Mouse (Mus musculus): ENCODE data around the gene Gigyf1. TPM values are rescaled to one million over a fixed set of nuclear protein-coding genes. Genes with fewer than 3 reads are reported as not detected.

Gigyf1 gene
- polyA plus RNA-seq, 1 experiment, result 42.0 TPM

DNA sequence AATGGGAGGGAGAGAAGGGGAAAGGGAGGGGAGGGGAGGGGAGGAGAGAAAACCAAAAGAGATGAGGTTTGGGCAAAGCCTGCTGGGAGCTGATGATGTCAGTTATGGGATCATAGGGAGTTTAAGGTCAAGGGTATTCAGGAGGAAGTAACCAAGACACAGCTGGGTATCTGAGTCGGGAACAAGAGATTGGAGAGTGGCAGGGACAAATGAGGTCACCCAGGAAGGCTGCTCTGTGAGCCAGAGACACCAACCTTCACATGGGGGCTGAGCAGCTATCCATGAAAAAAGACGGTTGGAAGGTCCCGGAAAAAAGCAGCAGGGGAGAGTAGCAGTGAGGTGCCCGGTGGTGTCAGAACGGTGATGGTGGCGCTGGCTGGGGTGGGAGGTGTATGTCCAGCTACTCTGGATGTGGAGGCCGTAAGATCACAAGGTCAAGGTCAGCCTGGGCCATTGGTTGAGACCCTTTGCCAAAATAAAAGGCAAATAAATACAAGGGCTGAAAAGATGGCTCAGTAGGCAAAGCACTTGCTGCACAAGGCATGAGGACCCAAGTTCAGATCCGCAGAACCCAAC lies 50.0 kb downstream of the Gigyf1 start:
- Histone ChIP-seq H3K4me1 (ENCODE audit: control insufficient read depth, insufficient read depth, low read length) (peaks cover 14% of the 10 kb centered on the region), H3K4me3 (ENCODE audit: insufficient read depth, low read length) (no peak overlapping the region)
- TF ChIP-seq CTCF (IDR thresholded peaks at IDR 0.05; ENCODE audit: low read depth, low read length) (no peak), POLR2A (IDR thresholded peaks at IDR 0.05; ENCODE audit: borderline replicate concordance, low read depth, low read length) (no peak)

DNA sequence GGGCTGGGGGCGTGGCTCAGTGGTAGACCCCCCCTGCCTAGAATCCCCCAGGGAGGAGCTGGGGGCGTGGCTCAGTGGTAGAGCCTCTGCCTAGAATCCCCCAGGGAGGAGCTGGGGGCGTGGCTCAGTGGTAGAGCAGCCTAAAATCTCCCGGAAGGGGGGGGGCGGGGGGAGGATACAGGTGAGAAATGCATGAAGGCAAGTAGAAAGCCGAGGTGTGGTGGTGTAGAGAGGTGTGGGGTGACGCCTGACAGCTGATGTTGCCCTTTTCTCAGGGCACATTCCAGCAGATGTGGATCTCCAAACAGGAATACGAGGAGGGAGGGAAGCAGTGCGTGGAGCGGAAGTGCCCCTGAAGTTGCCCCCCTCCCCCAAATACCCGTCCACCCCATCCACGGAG lies 50.7 kb downstream of the Gigyf1 start:
- Histone ChIP-seq H3K4me3 (ENCODE audit: insufficient read depth, low read length) (no peak overlapping the region), H3K4me1 (ENCODE audit: control insufficient read depth, insufficient read depth, low read length) (peaks cover 14% of the 10 kb centered on the region), H3K27ac (ENCODE audit: insufficient read depth, low read depth, low read length) (no peak overlapping the region)
- TF ChIP-seq CTCF (IDR thresholded peaks at IDR 0.05; ENCODE audit: low read depth, low read length), result no peak
- TF ChIP-seq POLR2A (IDR thresholded peaks at IDR 0.05; ENCODE audit: borderline replicate concordance, low read depth, low read length), result no peak

More for the DNA sequence above, 50.0 kb downstream of the Gigyf1 start:
- no peak overlapping the region for H3K27ac ChIP-seq (ENCODE audit: insufficient read depth, low read depth, low read length)

DNA sequence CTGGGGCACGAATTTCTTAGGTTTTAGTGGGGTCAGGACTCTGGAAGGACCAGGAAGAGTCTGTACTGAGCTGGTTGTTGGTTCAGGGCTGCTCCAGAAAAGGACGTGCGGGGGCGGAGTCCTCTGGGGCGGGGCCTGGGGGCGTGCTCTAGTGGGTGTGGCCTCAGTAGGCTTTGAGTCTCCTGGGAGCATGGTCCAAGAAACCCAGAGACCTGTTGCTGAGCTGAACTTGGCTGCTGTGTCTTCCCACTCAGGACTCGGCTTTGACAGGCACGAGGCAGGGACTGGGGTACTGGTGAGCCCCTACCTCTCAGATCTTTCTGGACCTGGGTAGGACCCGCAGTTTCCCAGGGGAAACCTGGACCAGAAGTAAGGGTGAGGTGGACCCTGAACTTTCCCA lies 51.3 kb downstream of the Gigyf1 start, which contains the start of gene Tfr2:
Gene Tfr2, plus strand, starts transcription at position 176 of the 400 bp plus-strand sequence.
- H3K4me1 ChIP-seq (ENCODE audit: control insufficient read depth, insufficient read depth, low read length), result peaks cover 14% of the 10 kb centered on the region
- TF ChIP-seq POLR2A (IDR thresholded peaks at IDR 0.05; ENCODE audit: borderline replicate concordance, low read depth, low read length) (no peak), CTCF (IDR thresholded peaks at IDR 0.05; ENCODE audit: low read depth, low read length) (no peak)
- no peak within 1 kb of the TSS for H3K27ac ChIP-seq (ENCODE audit: insufficient read depth, low read depth, low read length)
- H3K4me3 ChIP-seq (ENCODE audit: insufficient read depth, low read length), result no peak within 1 kb of the TSS

DNA sequence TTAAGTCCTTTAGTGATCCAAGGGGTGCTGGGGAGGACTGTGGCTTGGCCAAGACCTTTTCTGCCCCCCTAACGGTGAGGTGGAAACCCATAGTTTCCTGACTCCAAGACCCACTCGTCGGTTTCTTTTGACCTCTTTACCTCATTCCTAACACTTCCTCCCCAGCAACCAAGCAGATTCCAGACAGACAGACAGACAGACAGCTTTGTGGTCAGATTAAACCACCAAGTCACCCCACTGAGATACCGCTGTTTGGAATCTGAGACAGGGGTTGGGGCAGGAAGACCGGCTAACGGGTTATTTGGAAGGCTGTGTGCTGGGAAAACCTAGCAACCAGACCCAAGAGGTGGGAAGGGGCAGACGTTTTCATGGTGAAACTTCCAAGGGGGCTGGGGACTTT lies 51.8 kb downstream of the Gigyf1 start:
- TF ChIP-seq POLR2A (IDR thresholded peaks at IDR 0.05; ENCODE audit: borderline replicate concordance, low read depth, low read length) (no peak), CTCF (IDR thresholded peaks at IDR 0.05; ENCODE audit: low read depth, low read length) (no peak)
- Histone ChIP-seq H3K4me1 (ENCODE audit: control insufficient read depth, insufficient read depth, low read length) (peaks cover 14% of the 10 kb centered on the region), H3K27ac (ENCODE audit: insufficient read depth, low read depth, low read length) (no peak overlapping the region), H3K4me3 (ENCODE audit: insufficient read depth, low read length) (no peak overlapping the region)

DNA sequence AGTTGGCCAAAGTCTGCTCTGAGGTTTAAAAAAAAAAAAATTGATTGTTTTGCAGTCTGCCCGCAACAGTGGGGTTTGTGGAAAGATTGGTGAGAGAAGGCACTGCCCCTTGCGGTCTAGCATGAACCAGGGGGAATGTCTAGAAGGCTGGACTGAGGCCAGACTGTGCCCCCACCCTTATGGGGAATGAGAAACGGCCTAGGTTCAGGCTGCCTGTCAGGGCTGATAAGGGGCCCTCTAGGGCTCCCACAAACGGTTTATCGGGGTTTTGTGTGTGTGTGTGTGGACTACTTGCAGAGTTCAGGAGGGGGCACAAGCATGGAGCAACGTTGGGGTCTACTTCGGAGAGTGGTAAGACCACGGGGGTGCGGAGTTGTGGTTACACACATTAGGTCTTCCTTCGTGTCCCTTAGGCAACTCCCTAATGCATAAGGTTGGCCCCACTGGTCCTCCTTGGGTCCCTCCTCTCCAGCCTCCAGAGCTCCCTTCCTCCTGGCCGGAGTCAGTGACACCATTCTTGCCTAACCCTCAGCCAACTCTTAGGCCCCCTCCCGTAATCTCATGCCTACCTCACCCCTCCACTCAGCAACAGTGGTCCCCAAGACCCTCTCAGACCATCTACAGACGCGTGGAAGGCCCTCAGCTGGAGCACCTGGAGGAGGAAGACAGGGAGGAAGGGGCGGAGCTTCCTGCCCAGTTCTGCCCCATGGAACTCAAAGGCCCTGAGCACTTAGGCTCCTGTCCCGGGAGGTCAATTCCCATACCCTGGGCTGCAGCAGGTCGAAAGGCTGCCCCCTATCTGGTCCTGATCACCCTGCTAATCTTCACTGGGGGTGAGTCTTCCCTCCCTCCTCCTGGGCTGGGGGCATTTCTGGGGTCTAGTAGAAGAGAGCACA lies 52.6 kb downstream of the Gigyf1 start:
- TF ChIP-seq CTCF (IDR thresholded peaks at IDR 0.05; ENCODE audit: low read depth, low read length) (no peak), POLR2A (IDR thresholded peaks at IDR 0.05; ENCODE audit: borderline replicate concordance, low read depth, low read length) (no peak)
- H3K27ac ChIP-seq (ENCODE audit: insufficient read depth, low read depth, low read length), result no peak overlapping the region
- H3K4me1 ChIP-seq (ENCODE audit: control insufficient read depth, insufficient read depth, low read length), result peaks cover 14% of the 10 kb centered on the region
- H3K4me3 ChIP-seq (ENCODE audit: insufficient read depth, low read length), result no peak overlapping the region

DNA sequence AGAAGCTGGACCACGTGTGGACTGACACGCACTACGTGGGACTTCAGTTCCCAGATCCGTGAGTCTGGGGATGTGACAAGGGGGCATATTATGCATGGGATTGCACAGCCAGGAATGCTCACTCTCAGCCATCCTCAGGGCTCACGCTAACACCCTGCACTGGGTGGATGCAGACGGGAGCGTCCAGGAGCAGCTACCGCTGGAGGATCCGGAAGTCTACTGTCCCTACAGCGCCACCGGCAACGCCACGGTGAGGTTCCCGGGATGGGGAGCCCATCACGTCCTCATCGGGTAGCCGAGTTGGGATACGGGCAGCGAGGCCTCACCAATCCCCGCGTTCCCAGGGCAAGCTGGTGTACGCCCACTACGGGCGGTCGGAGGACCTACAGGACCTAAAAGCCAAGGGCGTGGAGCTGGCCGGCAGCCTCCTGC lies 56.1 kb downstream of the Gigyf1 start:
- TF ChIP-seq POLR2A (IDR thresholded peaks at IDR 0.05; ENCODE audit: borderline replicate concordance, low read depth, low read length) (no peak), CTCF (IDR thresholded peaks at IDR 0.05; ENCODE audit: low read depth, low read length) (no peak)
- Histone ChIP-seq H3K4me1 (ENCODE audit: control insufficient read depth, insufficient read depth, low read length) (peaks cover 8% of the 10 kb centered on the region), H3K4me3 (ENCODE audit: insufficient read depth, low read length) (no peak overlapping the region), H3K27ac (ENCODE audit: insufficient read depth, low read depth, low read length) (no peak overlapping the region)

Other genes with a start within 250 kb of the Gigyf1 start
- gene Ache, start 231.0 kb upstream of the Gigyf1 start, polyA plus RNA-seq (2012; ENCODE audit: insufficient read depth, insufficient read length, missing spikeins), result not detected in 2 replicates
- 0.79 and 1.8 TPM in 2 replicates for gene Ufsp1, start 223.9 kb upstream of the Gigyf1 start, polyA plus RNA-seq (2012; ENCODE audit: insufficient read depth, insufficient read length, missing spikeins)
- 172 and 177 TPM in 2 replicates for gene Srrt, start 210.9 kb upstream of the Gigyf1 start, polyA plus RNA-seq (2012; ENCODE audit: insufficient read depth, insufficient read length, missing spikeins)
- 6.7 and 7.1 TPM in 2 replicates for gene Trip6, start 204.1 kb upstream of the Gigyf1 start, polyA plus RNA-seq (2012; ENCODE audit: insufficient read depth, insufficient read length, missing spikeins)
- gene Slc12a9, start 185.0 kb upstream of the Gigyf1 start, polyA plus RNA-seq (2012; ENCODE audit: insufficient read depth, insufficient read length, missing spikeins), result 43.2 and 47.0 TPM in 2 replicates
- gene Ephb4, start 168.4 kb upstream of the Gigyf1 start, polyA plus RNA-seq (2012; ENCODE audit: insufficient read depth, insufficient read length, missing spikeins), result 0.19 TPM in 1 of 2 replicates, not detected in the other
- not detected in 2 replicates for gene Zan, start 41.5 kb upstream of the Gigyf1 start, polyA plus RNA-seq (2012; ENCODE audit: insufficient read depth, insufficient read length, missing spikeins)
- gene Pop7, start 16.0 kb upstream of the Gigyf1 start, polyA plus RNA-seq (2012; ENCODE audit: insufficient read depth, insufficient read length, missing spikeins), result 15.8 and 17.4 TPM in 2 replicates
- gene Epo, start 14.7 kb downstream of the Gigyf1 start, polyA plus RNA-seq (2012; ENCODE audit: insufficient read depth, insufficient read length, missing spikeins), result not detected in 2 replicates
- 547 and 604 TPM in 2 replicates for gene Gnb2, start 15.0 kb downstream of the Gigyf1 start, polyA plus RNA-seq (2012; ENCODE audit: insufficient read depth, insufficient read length, missing spikeins)
- not detected in 2 replicates for gene Actl6b, start 35.0 kb downstream of the Gigyf1 start, polyA plus RNA-seq (2012; ENCODE audit: insufficient read depth, insufficient read length, missing spikeins)
- gene Tfr2, start 51.3 kb downstream of the Gigyf1 start, polyA plus RNA-seq (2012; ENCODE audit: insufficient read depth, insufficient read length, missing spikeins), result 1.7 TPM in 1 of 2 replicates, not detected in the other
- gene Mospd3, start 82.5 kb downstream of the Gigyf1 start, polyA plus RNA-seq (2012; ENCODE audit: insufficient read depth, insufficient read length, missing spikeins), result 64.0 and 69.9 TPM in 2 replicates
- 3.2 and 5.0 TPM in 2 replicates for gene Pcolce, start 95.2 kb downstream of the Gigyf1 start, polyA plus RNA-seq (2012; ENCODE audit: insufficient read depth, insufficient read length, missing spikeins)
- not detected in 2 replicates for gene Fbxo24, start 110.5 kb downstream of the Gigyf1 start, polyA plus RNA-seq (2012; ENCODE audit: insufficient read depth, insufficient read length, missing spikeins)
- gene Lrch4, start 110.6 kb downstream of the Gigyf1 start, polyA plus RNA-seq (2012; ENCODE audit: insufficient read depth, insufficient read length, missing spikeins), result 209 and 221 TPM in 2 replicates
- 37.5 and 42.1 TPM in 2 replicates for gene Gm20605, start 110.6 kb downstream of the Gigyf1 start, polyA plus RNA-seq (2012; ENCODE audit: insufficient read depth, insufficient read length, missing spikeins)
- gene Sap25, start 122.8 kb downstream of the Gigyf1 start, polyA plus RNA-seq (2012; ENCODE audit: insufficient read depth, insufficient read length, missing spikeins), result 107 and 128 TPM in 2 replicates
- not detected in 2 replicates for gene Irs3, start 127.2 kb downstream of the Gigyf1 start, polyA plus RNA-seq (2012; ENCODE audit: insufficient read depth, insufficient read length, missing spikeins)
- gene Agfg2, start 166.2 kb downstream of the Gigyf1 start, polyA plus RNA-seq (2012; ENCODE audit: insufficient read depth, insufficient read length, missing spikeins), result 18.1 and 22.5 TPM in 2 replicates
- 1.5 and 1.9 TPM in 2 replicates for gene Nyap1, start 223.1 kb downstream of the Gigyf1 start, polyA plus RNA-seq (2012; ENCODE audit: insufficient read depth, insufficient read length, missing spikeins)
- 179 and 198 TPM in 2 replicates for gene Tsc22d4, start 227.2 kb downstream of the Gigyf1 start, polyA plus RNA-seq (2012; ENCODE audit: insufficient read depth, insufficient read length, missing spikeins)

All from bone marrow macrophage, adult 2 months (primary cell).